Mouse (Mus musculus) G1E (cell line): ENCODE data around the gene Zfp518a.

Source experiments
- CTCF ChIP-seq: IDR thresholded peaks from 2 replicates; pipeline ENCODE4 v1.5.1; 2012; ENCODE audit warnings: low read depth, low read length, inconsistent platforms, mixed read lengths
- TAL1 ChIP-seq: conservative IDR thresholded peaks from 2 replicates; pipeline ENCODE4 v1.6.1; 2012; ENCODE audit warnings: low read depth, low read length, inconsistent platforms, mixed read lengths

GRCm38 (mm10) chr19:40936038-40936437, 41.5 kb downstream of the Zfp518a start:
- TF ChIP-seq TAL1 (no peak), CTCF (no peak)
